Mouse (Mus musculus) liver, embryonic 15.5 days (tissue): ENCODE results near the gene Gm7694. TPM values are rescaled to one million over a fixed set of nuclear protein-coding genes. Genes with fewer than 3 reads are reported as not detected.

ENCODE experiments used
- ATAC-seq: fragments of 200-750 bp; cut with Nextera tagmentation; 2 replicates; pipeline ENCODE4 v1.8.0; 2017; ENCODE audit warnings: moderate number of reproducible peaks, mild to moderate bottlenecking, moderate library complexity; ENCODE audit not compliant: insufficient read depth
- H3K27ac ChIP-seq: fragments of 300-500 bp; sonication (generic); replicated peaks from 2 replicates; pipeline ENCODE4 v1.5.1; 2015; ENCODE audit warnings: mild to moderate bottlenecking, inconsistent platforms
- H3K27me3 ChIP-seq: fragments of 300-500 bp; sonication (generic); 2 replicates; pipeline ENCODE4 v1.6.1; 2015; ENCODE audit warnings: mild to moderate bottlenecking, inconsistent platforms
- H3K36me3 ChIP-seq: fragments of 300-500 bp; sonication (generic); replicated peaks from 2 replicates; pipeline ENCODE4 v1.6.1; 2015; ENCODE audit warnings: moderate library complexity, mild to moderate bottlenecking, inconsistent platforms
- H3K4me1 ChIP-seq: fragments of 300-500 bp; sonication (generic); replicated peaks from 2 replicates; pipeline ENCODE4 v1.6.1; 2015; ENCODE audit warnings: inconsistent platforms
- H3K4me2 ChIP-seq: fragments of 300-500 bp; sonication (generic); 2 replicates; pipeline ENCODE4 v1.6.1; 2015; ENCODE audit warnings: moderate library complexity, mild to moderate bottlenecking, inconsistent platforms
- H3K4me3 ChIP-seq: fragments of 300-500 bp; sonication (generic); replicated peaks from 2 replicates; pipeline ENCODE4 v1.5.1; 2015; ENCODE audit warnings: mild to moderate bottlenecking, inconsistent platforms
- H3K9ac ChIP-seq: fragments of 300-500 bp; sonication (generic); 2 replicates; pipeline ENCODE4 v1.6.1; 2015; ENCODE audit warnings: moderate library complexity, mild to moderate bottlenecking, inconsistent platforms
- H3K9me3 ChIP-seq: fragments of 300-500 bp; sonication (generic); replicated peaks from 2 replicates; pipeline ENCODE4 v1.6.1; 2016; ENCODE audit warnings: inconsistent platforms
- WGBS: fragments of 180-500 bp; shearing (Covaris S2); methylation state at CpG from one replicate; pipeline ENCODE4 v1.1.7; 2015; ENCODE audit warnings: mixed read lengths; ENCODE audit not compliant: insufficient replicate concordance; 5-methylcytosine and 5-hydroxymethylcytosine counted together
- polyA plus RNA-seq: library from polyadenylated mRNA; unstranded; fragments of >200 nt; fragmentation: Nextera tagmentation; extraction: Ambion mirVana; gene quantifications from 2 replicates; pipeline ENCODE4 v1.2.1, GENCODE M21; 2015

Gm7694 gene
- polyA plus RNA-seq, 1 experiment from 2014 or later, result 1.6 TPM

GRCm38 (mm10) chr1:170322046-170322445 lies 15.9 kb upstream of the Gm7694 start:
- no peaks in the 10 kb centered on the region for H3K4me1 ChIP-seq
- H3K4me3 ChIP-seq, result no peak overlapping the region
- ATAC-seq, result no peak
- no peak overlapping the region for H3K27ac ChIP-seq
- H3K27me3 ChIP-seq, result no peaks in the 10 kb centered on the region
- peaks cover 5% of the 10 kb centered on the region; the same call in 1 of the 2 replicates for H3K36me3 ChIP-seq
- H3K9ac ChIP-seq, result no peak overlapping the region
- WGBS, result 71% methylated on average over 2 of the region's 2 CpGs
- no peaks in the 10 kb centered on the region for H3K9me3 ChIP-seq
- H3K4me2 ChIP-seq, result no peak overlapping the region

GRCm38 (mm10) chr1:170311431-170311830 lies 5.3 kb upstream of the Gm7694 start:
- Histone ChIP-seq H3K27ac (no peak overlapping the region), H3K4me2 (no peak overlapping the region), H3K4me3 (no peak overlapping the region), H3K4me1 (no peaks in the 10 kb centered on the region), H3K27me3 (no peaks in the 10 kb centered on the region), H3K9ac (no peak overlapping the region), H3K36me3 (no peaks in the 10 kb centered on the region), H3K9me3 (no peaks in the 10 kb centered on the region)
- ATAC-seq, result no peak
- WGBS, result 50% methylated on average over 6 of the region's 6 CpGs

GRCm38 (mm10) chr1:170308503-170308902 lies 2.4 kb upstream of the Gm7694 start, which contains the start of gene Spata46:
Gene Spata46, plus strand, starts transcription at chr1:170308803.
- Histone ChIP-seq H3K4me3 (no peak within 1 kb of the TSS), H3K4me1 (no peaks in the 10 kb centered on the region), H3K27me3 (no peaks in the 10 kb centered on the region), H3K9me3 (no peaks in the 10 kb centered on the region), H3K27ac (no peak within 1 kb of the TSS), H3K9ac (no peak within 1 kb of the TSS), H3K36me3 (no peaks in the 10 kb centered on the region), H3K4me2 (no peak within 1 kb of the TSS)
- 82% methylated on average over 4 of the region's 4 CpGs for WGBS
- no peak for ATAC-seq

- Histone ChIP-seq H3K4me2 (no peak overlapping the region), H3K9me3 (no peaks in the 10 kb centered on the region), H3K4me1 (no peaks in the 10 kb centered on the region), H3K27me3 (no peaks in the 10 kb centered on the region), H3K36me3 (no peaks in the 10 kb centered on the region), H3K4me3 (no peak overlapping the region), H3K27ac (no peak overlapping the region), H3K9ac (no peak overlapping the region)
- 54% methylated on average over 10 of the region's 10 CpGs for WGBS
- no peak for ATAC-seq
Measured at GRCm38 (mm10) chr1:170305002-170305401, 1.1 kb downstream of the Gm7694 start.

- Histone ChIP-seq H3K9ac (no peak overlapping the region), H3K36me3 (no peaks in the 10 kb centered on the region), H3K9me3 (no peaks in the 10 kb centered on the region), H3K4me2 (no peak overlapping the region), H3K4me1 (no peaks in the 10 kb centered on the region), H3K27ac (no peak overlapping the region), H3K4me3 (no peak overlapping the region), H3K27me3 (no peaks in the 10 kb centered on the region)
- no peak for ATAC-seq
- 67% methylated on average over 6 of the region's 6 CpGs for WGBS
Measured at GRCm38 (mm10) chr1:170303103-170303502, 3.0 kb downstream of the Gm7694 start.

- 63% methylated on average over 6 of the region's 6 CpGs for WGBS
- ATAC-seq, result no peak
- Histone ChIP-seq H3K36me3 (no peaks in the 10 kb centered on the region), H3K9me3 (no peaks in the 10 kb centered on the region), H3K27ac (no peak overlapping the region), H3K9ac (no peak overlapping the region), H3K4me3 (no peak overlapping the region), H3K27me3 (no peaks in the 10 kb centered on the region), H3K4me2 (no peak overlapping the region), H3K4me1 (no peaks in the 10 kb centered on the region)
Measured at GRCm38 (mm10) chr1:170302456-170302855, 3.7 kb downstream of the Gm7694 start.

GRCm38 (mm10) chr1:170301686-170302085 lies 4.4 kb downstream of the Gm7694 start:
- Histone ChIP-seq H3K4me1 (no peaks in the 10 kb centered on the region), H3K27me3 (no peaks in the 10 kb centered on the region), H3K4me3 (no peak overlapping the region), H3K27ac (no peak overlapping the region), H3K9me3 (no peaks in the 10 kb centered on the region), H3K9ac (no peak overlapping the region), H3K36me3 (no peaks in the 10 kb centered on the region), H3K4me2 (no peak overlapping the region)
- ATAC-seq, result no peak
- 74% methylated on average over 9 of the region's 9 CpGs for WGBS

GRCm38 (mm10) chr1:170299496-170299895 lies 6.6 kb downstream of the Gm7694 start:
- Histone ChIP-seq H3K27me3 (no peaks in the 10 kb centered on the region), H3K27ac (no peak overlapping the region), H3K9ac (no peak overlapping the region), H3K36me3 (no peaks in the 10 kb centered on the region), H3K4me3 (no peak overlapping the region), H3K9me3 (no peaks in the 10 kb centered on the region), H3K4me1 (no peaks in the 10 kb centered on the region), H3K4me2 (no peak overlapping the region)
- WGBS, result 43% methylated on average over 4 of the region's 4 CpGs
- no peak for ATAC-seq

GRCm38 (mm10) chr1:170294786-170295570 lies 11.2 kb downstream of the Gm7694 start:
- no peaks in the 10 kb centered on the region for H3K4me1 ChIP-seq
- WGBS, result 66% methylated on average over 15 of the region's 15 CpGs
- ATAC-seq, result no peak

GRCm38 (mm10) chr1:170293257-170293656 lies 12.9 kb downstream of the Gm7694 start:
- Histone ChIP-seq H3K9ac (no peak overlapping the region), H3K4me3 (no peak overlapping the region), H3K4me1 (no peaks in the 10 kb centered on the region), H3K27ac (no peak overlapping the region), H3K36me3 (no peaks in the 10 kb centered on the region), H3K9me3 (no peaks in the 10 kb centered on the region), H3K27me3 (no peaks in the 10 kb centered on the region), H3K4me2 (no peak overlapping the region)
- ATAC-seq, result no peak
- WGBS, result 54% methylated on average over 5 of the region's 5 CpGs

More at GRCm38 (mm10) chr1:170294786-170295570, 11.2 kb downstream of the Gm7694 start:
- Histone ChIP-seq H3K27me3 (no peaks in the 10 kb centered on the region), H3K9ac (no peak overlapping the region), H3K36me3 (no peaks in the 10 kb centered on the region), H3K27ac (no peak overlapping the region), H3K9me3 (no peaks in the 10 kb centered on the region), H3K4me3 (no peak overlapping the region), H3K4me2 (no peak overlapping the region)

GRCm38 (mm10) chr1:170292239-170292951 lies 13.7 kb downstream of the Gm7694 start:
- no peak overlapping the region for H3K27ac ChIP-seq
- no peaks in the 10 kb centered on the region for H3K36me3 ChIP-seq
- 39% methylated on average over 9 of the region's 9 CpGs for WGBS
- H3K4me1 ChIP-seq, result no peaks in the 10 kb centered on the region
- no peak overlapping the region for H3K4me3 ChIP-seq
- no peak overlapping the region for H3K4me2 ChIP-seq
- no peak for ATAC-seq
- H3K9ac ChIP-seq, result no peak overlapping the region
- no peaks in the 10 kb centered on the region for H3K9me3 ChIP-seq
- no peaks in the 10 kb centered on the region for H3K27me3 ChIP-seq
